Mouse (Mus musculus): Measurements from ENCODE around the gene Ttc13.

GRCm38 (mm10) chr8:124635247-124635502 lies 86.6 kb downstream of the Ttc13 start:
- TF ChIP-seq CTCF (IDR thresholded peaks at IDR 0.05; ENCODE audit: low read depth) (no peak), EP300 (IDR thresholded peaks at IDR 0.05; ENCODE audit: low read depth) (no peak)
